ENCODE assay signal across 8 mouse cellular contexts in genomic region chr9:117966326-117966989, GRCm38 (mm10).
DNase-seq lines count a peak whose midpoint lies in the region; ATAC-seq and TF ChIP-seq lines count a peak whose summit lies in the region.

No protein-coding gene starts in this region.

- H3K27me3 ChIP-seq in testis, adult 2 months (ENCODE audit: control insufficient read depth, insufficient read depth, low read length), result no peaks in the 10 kb centered on the region
- H3K27me3 ChIP-seq in midbrain, embryonic 14.5 days (ENCODE audit: control insufficient read depth, insufficient read depth, low read length), result no peaks in the 10 kb centered on the region

- peak; percentile 50; the same call in 1 of the 2 replicates for ATAC-seq in midbrain, embryonic 14.5 days (ENCODE audit: low FRiP score, low TSS enrichment)

- no peak overlapping the region for H3K27ac ChIP-seq in testis, adult 2 months (ENCODE audit: control insufficient read depth, insufficient read depth, low read depth, low read length)
- no peak overlapping the region for H3K27ac ChIP-seq in midbrain, embryonic 14.5 days (replicated peaks; ENCODE audit: low read depth, low read length)

- 62% methylated on average over 10 of the region's 10 CpGs for WGBS in midbrain, embryonic 14.5 days

- no peaks in the 10 kb centered on the region for H3K36me3 ChIP-seq in testis, adult 2 months (ENCODE audit: control insufficient read depth, insufficient read depth, low read length)
- no peaks in the 10 kb centered on the region for H3K36me3 ChIP-seq in midbrain, embryonic 14.5 days (ENCODE audit: control insufficient read depth, insufficient read depth, low read length)

- no peaks in the 10 kb centered on the region for H3K9me3 ChIP-seq in midbrain, embryonic 14.5 days (ENCODE audit: control insufficient read depth, low read length)

- H3K4me2 ChIP-seq in midbrain, embryonic 14.5 days (ENCODE audit: low read length), result no peak overlapping the region

- no peak for TF ChIP-seq CTCF in testis, adult 2 months (IDR thresholded peaks at IDR 0.05; ENCODE audit: control insufficient read depth, insufficient read depth, insufficient replicate concordance, low read depth, low read length)

- H3K4me1 ChIP-seq in testis, adult 2 months (ENCODE audit: control insufficient read depth, insufficient read depth, low read length), result no peaks in the 10 kb centered on the region
- no peaks in the 10 kb centered on the region for H3K4me1 ChIP-seq in midbrain, embryonic 14.5 days (ENCODE audit: control insufficient read depth, insufficient read depth, low read length)

- H3K4me3 ChIP-seq in testis, adult 2 months (ENCODE audit: control insufficient read depth, low read depth, low read length), result peak overlapping the region; percentile 21
- H3K4me3 ChIP-seq in midbrain, embryonic 14.5 days (replicated peaks; ENCODE audit: low read depth, low read length), result no peak overlapping the region

- TF ChIP-seq POLR2A in testis, adult 2 months (IDR thresholded peaks at IDR 0.05; ENCODE audit: control insufficient read depth, low read depth, low read length), result no peak; the same call in 1 of the 2 replicates

- peak; percentile 14 for DNase-seq in adrenal gland, adult 2 months
- no peak for DNase-seq in adrenal gland, postnatal 4 days (ENCODE audit: low spot score in 2 of 2)
- no peak for DNase-seq in testis, postnatal 10 days (ENCODE audit: low spot score)
- peak; percentile 30 for DNase-seq in forelimb bud, embryonic 11.5 days (ENCODE audit: low read depth, low spot score)
- peak; percentile 8 to 36 for DNase-seq in layer of hippocampus, adult 8-10 months (ENCODE audit: low spot score in 2 of 2)
- peak; percentile 83 for DNase-seq in midbrain, embryonic 14.5 days
- DNase-seq in urinary bladder, adult 2 months (ENCODE audit: low spot score), result no peak

- no peak overlapping the region for H3K9ac ChIP-seq in midbrain, embryonic 14.5 days (replicated peaks; ENCODE audit: low read length)

Comparison
In these comparisons a context has a peak if more than half of its experiments do, and no peak if none do; other contexts are left out.
1. DNase-seq: peak in adrenal gland, adult 2 months (single experiment), forelimb bud, embryonic 11.5 days (single experiment), layer of hippocampus, adult 8-10 months (2 of 2) and midbrain, embryonic 14.5 days (single experiment); none in adrenal gland, postnatal 4 days (0 of 2), testis, postnatal 10 days (single experiment) and urinary bladder, adult 2 months (single experiment).